Mouse (Mus musculus): ENCODE results near the gene Gpr18. TPM values are rescaled to one million over a fixed set of nuclear protein-coding genes. Genes with fewer than 3 reads are reported as not detected.

The Gpr18 gene
- total and polyA plus RNA-seq, 3 experiments: 33.5 to 46.2 (median 37.0) TPM

- no peaks in the 10 kb centered on the region for H3K27me3 ChIP-seq (replicated peaks)
- in situ Hi-C loops (cut with MboI; ENCODE audit: low pct_ligation_motif_present, low pct_unique_long_range_greater_than_20kb, low sequenced_read_pairs): loop anchor here (5.0 kb wide), 2 partner anchors 36 to 131 kb away; partner anchors contain the start of gene Gpr183
- DNase-seq (ENCODE audit: extremely low read depth): peak; percentile 75
- H3K79me2 ChIP-seq (replicated peaks; ENCODE audit: control insufficient read depth, extremely low read depth, insufficient read depth, poor library complexity, severe bottlenecking): no peaks in the 10 kb centered on the region
- H3K27ac ChIP-seq (ENCODE audit: insufficient read depth, low read depth): peak overlapping the region; percentile 82
- peak overlapping the region; percentile 63 for H3K4me2 ChIP-seq (ENCODE audit: insufficient read depth, low read depth, poor library complexity, severe bottlenecking)
- H3K36me3 ChIP-seq (replicated peaks in 1 of 2; ENCODE audit: control insufficient read depth in 1 of 2, insufficient read depth in 1 of 2, low read length in 1 of 2): peaks cover 6 to 38% of the 10 kb centered on the region in 2 experiments
- dilution Hi-C loops (cut with MboI; ENCODE audit: extremely low pct_ligation_motif_present, extremely low pct_unique_long_range_greater_than_20kb, low sequenced_read_pairs): no loop called here
- peaks cover 9% of the 10 kb centered on the region for H3K9me3 ChIP-seq (replicated peaks; ENCODE audit: low read length)
- TF ChIP-seq MEF2A (IDR thresholded peaks at IDR 0.05; ENCODE audit: borderline replicate concordance, low read depth, low read length) (no peak), ZMIZ1 (IDR thresholded peaks at IDR 0.05; ENCODE audit: low read depth, low read length) (no peak), TCF12 (IDR thresholded peaks at IDR 0.05; ENCODE audit: low read depth, low read length) (0 out of 2 replicates have a peak, but pooled peaks have one; percentile 38), IRF4 (IDR thresholded peaks at IDR 0.05; ENCODE audit: low read depth, low read length) (peak; percentile 82), RAD21 (IDR thresholded peaks at IDR 0.05; ENCODE audit: low read depth, low read length) (no peak), HCFC1 (IDR thresholded peaks at IDR 0.05; ENCODE audit: low read depth, low read length) (no peak), BHLHE40 (IDR thresholded peaks at IDR 0.05; ENCODE audit: low read depth, low read length) (0 out of 2 replicates have a peak, but pooled peaks have one; percentile 13), JUN (IDR thresholded peaks at IDR 0.05; ENCODE audit: insufficient read depth, low read depth, low read length) (peak; percentile 65; the same call in 1 of the 2 replicates), EP300 (IDR thresholded peaks at IDR 0.05; ENCODE audit: low read length) (peak; percentile 91), MAX (IDR thresholded peaks at IDR 0.05; ENCODE audit: low read length) (0 out of 2 replicates have a peak, but pooled peaks have one; percentile 17), CTCF (conservative IDR thresholded peaks at IDR 0.05 in 1 of 2, IDR thresholded peaks at IDR 0.05 in 1 of 2; ENCODE audit: low read depth in 2 of 2, low read length in 2 of 2) (no peak), ZNF384 (IDR thresholded peaks at IDR 0.05; ENCODE audit: low read depth, low read length) (peak; percentile 21; the same call in 1 of the 2 replicates), ZC3H11A (IDR thresholded peaks at IDR 0.05; ENCODE audit: low read depth, low read length) (no peak), POLR2A (IDR thresholded peaks at IDR 0.05; ENCODE audit: low read depth, low read length) (no peak), USF1 (IDR thresholded peaks at IDR 0.05; ENCODE audit: low read depth, low read length) (no peak), CHD2 (IDR thresholded peaks at IDR 0.05; ENCODE audit: low read length) (peak; percentile 46; the same call in 1 of the 2 replicates), USF2 (conservative IDR thresholded peaks at IDR 0.05; ENCODE audit: low read depth, low read length) (no peak), ETS1 (conservative IDR thresholded peaks at IDR 0.05; ENCODE audit: low read depth, low read length) (peak; percentile 44; the same call in 1 of the 2 replicates), MYC (IDR thresholded peaks at IDR 0.05; ENCODE audit: low read depth, low read length) (no peak), JUND (conservative IDR thresholded peaks at IDR 0.05; ENCODE audit: low read depth, low read length) (peak; percentile 77)
- peaks cover 23 to 78% of the 10 kb centered on the region in 2 experiments for H3K4me1 ChIP-seq (ENCODE audit: control insufficient read depth in 1 of 2, insufficient read depth in 2 of 2)
- H3K4me3 ChIP-seq (replicated peaks in 1 of 3; ENCODE audit: low read depth in 2 of 3, low read length in 2 of 3, poor library complexity in 1 of 3): no peak overlapping the region
- no peak overlapping the region; the same call in 1 of the 2 replicates for H3K9ac ChIP-seq (ENCODE audit: insufficient read depth, low read depth)
Observed at GRCm38 (mm10) chr14:121930731-121931383, 15.3 kb upstream of the Gpr18 start.
